Mouse (Mus musculus) liver, embryonic 13.5 days (tissue): ENCODE measurements around the gene Mien1. TPM values are rescaled to one million over a fixed set of nuclear protein-coding genes. Genes with fewer than 3 reads are reported as not detected.

Experiments used
- ATAC-seq: fragments of 200-750 bp; cut with Nextera tagmentation; 2 replicates; pipeline ENCODE4 v1.8.0; 2017; ENCODE audit warnings: low read depth, mild to moderate bottlenecking, moderate number of reproducible peaks, moderate library complexity
- DNase-seq: peaks from one replicate; pipeline ENCODE4 v3.0.0; 2022
- H3K27ac ChIP-seq: fragments of 300-500 bp; sonication (generic); 2 replicates; pipeline ENCODE4 v1.5.1; 2015; ENCODE audit warnings: moderate library complexity, mild to moderate bottlenecking, inconsistent platforms
- H3K27me3 ChIP-seq: fragments of 300-500 bp; sonication (generic); 2 replicates; pipeline ENCODE4 v1.6.1; 2015; ENCODE audit warnings: mild to moderate bottlenecking, inconsistent platforms
- H3K36me3 ChIP-seq: fragments of 300-500 bp; sonication (generic); 2 replicates; pipeline ENCODE4 v1.6.1; 2015; ENCODE audit warnings: mild to moderate bottlenecking, inconsistent platforms
- H3K4me1 ChIP-seq: fragments of 300-500 bp; sonication (generic); replicated peaks from 2 replicates; pipeline ENCODE4 v1.6.1; 2015; ENCODE audit warnings: inconsistent platforms
- H3K4me2 ChIP-seq: fragments of 300-500 bp; sonication (generic); 2 replicates; pipeline ENCODE4 v1.6.1; 2015; ENCODE audit warnings: inconsistent platforms, mild to moderate bottlenecking, moderate library complexity
- H3K4me3 ChIP-seq: fragments of 300-500 bp; sonication (generic); replicated peaks from 2 replicates; pipeline ENCODE4 v1.5.1; 2015; ENCODE audit warnings: mild to moderate bottlenecking, inconsistent platforms
- H3K9ac ChIP-seq: fragments of 300-500 bp; sonication (generic); 2 replicates; pipeline ENCODE4 v1.6.1; 2015; ENCODE audit warnings: mild to moderate bottlenecking, inconsistent platforms
- H3K9me3 ChIP-seq: fragments of 300-500 bp; sonication (generic); replicated peaks from 2 replicates; pipeline ENCODE4 v1.6.1; 2016; ENCODE audit warnings: inconsistent platforms
- WGBS: fragments of 180-500 bp; shearing (Covaris S2); methylation state at CpG from one replicate; pipeline ENCODE4 v1.1.7; 2015; ENCODE audit not compliant: insufficient replicate concordance; 5-methylcytosine and 5-hydroxymethylcytosine counted together
- polyA plus RNA-seq: library from polyadenylated mRNA; unstranded; fragments of >200 nt; fragmentation: Nextera tagmentation; extraction: Ambion mirVana; gene quantifications from 2 replicates; pipeline ENCODE4 v1.2.1, GENCODE M21; 2015

Gene Mien1
- polyA plus RNA-seq, 1 experiment from 2014 or later = 66.8 TPM

DNA sequence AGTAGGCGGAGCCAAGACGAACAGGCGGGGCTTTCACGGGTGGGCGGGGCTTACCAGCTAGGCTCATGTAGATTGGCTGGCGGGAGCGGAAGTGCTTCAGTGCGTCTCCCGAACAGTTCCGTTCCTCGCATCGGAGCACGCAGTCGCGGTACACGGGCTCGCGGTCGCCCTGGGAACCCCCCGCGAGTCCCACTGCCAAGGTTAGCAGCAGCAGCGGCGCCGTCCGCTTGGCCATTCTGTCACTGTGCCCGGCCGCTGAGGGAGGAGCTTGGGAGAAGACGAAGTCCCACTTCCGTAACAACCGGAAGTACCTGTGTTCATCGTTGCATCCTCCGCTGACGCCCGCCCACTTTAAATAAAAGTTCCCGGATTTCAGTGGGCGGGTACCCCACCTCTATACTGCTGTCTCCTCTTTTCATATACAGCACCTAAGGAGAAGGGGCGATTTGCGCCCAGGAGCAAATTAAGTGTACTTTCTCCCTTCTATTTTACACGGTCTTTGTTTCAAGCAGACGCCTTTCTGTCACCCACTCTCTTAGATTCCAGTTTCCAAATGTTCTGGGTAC is 38.5 kb downstream of the Mien1 start, which contains the start of gene Pgap3:
TSS of gene Pgap3 (minus strand) at position 330 of the 566 bp plus-strand sequence.
- Histone ChIP-seq H3K27ac (peak within 1 kb of the TSS; percentile 90), H3K9ac (peak within 1 kb of the TSS; percentile 79), H3K9me3 (no peaks in the 10 kb centered on the region), H3K4me3 (peak within 1 kb of the TSS; percentile 84), H3K4me1 (peaks cover 21% of the 10 kb centered on the region), H3K4me2 (peak within 1 kb of the TSS; percentile 79), H3K27me3 (peaks cover 9% of the 10 kb centered on the region; the same call in 1 of the 2 replicates), H3K36me3 (0 out of 2 replicates have a peak, but pooled peaks cover 2% of the 10 kb centered on the region)
- ATAC-seq (peak; percentile 80), DNase-seq (peak; percentile 75)
- under 1% methylated on average over 40 of the region's 40 CpGs for WGBS

- no peaks in the 10 kb centered on the region for H3K9me3 ChIP-seq
- no peak overlapping the region for H3K27ac ChIP-seq
- no peak overlapping the region for H3K9ac ChIP-seq
- ATAC-seq = no peak
- H3K4me1 ChIP-seq = peaks cover 44% of the 10 kb centered on the region
- H3K4me3 ChIP-seq = no peak overlapping the region
- 78% methylated on average over 7 of the region's 7 CpGs for WGBS
- no peak overlapping the region for H3K4me2 ChIP-seq
- no peak for DNase-seq
- H3K27me3 ChIP-seq = 0 out of 2 replicates have a peak, but pooled peaks cover 2% of the 10 kb centered on the region
- H3K36me3 ChIP-seq = 0 out of 2 replicates have a peak, but pooled peaks cover 2% of the 10 kb centered on the region
Measured at GRCm38 (mm10) chr11:98397946-98398345, 40.8 kb downstream of the Mien1 start.

GRCm38 (mm10) chr11:98395041-98395440 is 43.8 kb downstream of the Mien1 start:
- WGBS = 16% methylated on average over 4 of the region's 4 CpGs
- Histone ChIP-seq H3K4me3 (no peak overlapping the region), H3K27ac (peak overlapping the region; percentile 80), H3K9ac (peak overlapping the region; percentile 30; the same call in 1 of the 2 replicates), H3K4me2 (no peak overlapping the region), H3K36me3 (0 out of 2 replicates have a peak, but pooled peaks cover 2% of the 10 kb centered on the region), H3K27me3 (peaks cover 7% of the 10 kb centered on the region; the same call in 1 of the 2 replicates), H3K4me1 (peaks cover 52% of the 10 kb centered on the region), H3K9me3 (no peaks in the 10 kb centered on the region)
- DNase-seq (peak; percentile 34), ATAC-seq (peak; percentile 57)

DNA sequence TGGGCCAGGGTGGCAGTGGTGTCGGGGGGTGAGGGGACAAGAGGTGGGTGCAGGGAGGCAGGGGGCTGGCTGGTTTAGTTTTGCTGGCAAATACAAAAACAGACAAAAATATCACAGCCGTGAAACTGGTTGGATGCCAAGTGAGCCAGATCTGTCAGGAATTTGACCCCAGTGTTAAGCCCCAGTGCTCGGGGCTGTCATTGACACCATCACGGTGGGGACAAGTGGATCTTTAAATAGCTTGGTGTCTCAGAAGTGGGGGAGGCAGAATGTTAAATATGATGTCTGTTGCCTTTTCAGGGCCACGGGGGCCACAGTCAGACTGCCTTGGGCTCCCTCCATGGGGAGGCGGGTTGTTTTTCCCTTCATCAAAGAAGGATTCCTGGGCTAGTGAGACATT is 44.5 kb downstream of the Mien1 start:
- H3K36me3 ChIP-seq = 0 out of 2 replicates have a peak, but pooled peaks cover 2% of the 10 kb centered on the region
- H3K4me3 ChIP-seq = no peak overlapping the region
- DNase-seq (no peak), ATAC-seq (no peak)
- peaks cover 10% of the 10 kb centered on the region; the same call in 1 of the 2 replicates for H3K27me3 ChIP-seq
- H3K4me1 ChIP-seq = peaks cover 47% of the 10 kb centered on the region
- peak overlapping the region; percentile 80 for H3K27ac ChIP-seq
- H3K9ac ChIP-seq = no peak overlapping the region
- WGBS = 58% methylated on average over 6 of the region's 6 CpGs
- no peak overlapping the region for H3K4me2 ChIP-seq
- H3K9me3 ChIP-seq = no peaks in the 10 kb centered on the region

DNA sequence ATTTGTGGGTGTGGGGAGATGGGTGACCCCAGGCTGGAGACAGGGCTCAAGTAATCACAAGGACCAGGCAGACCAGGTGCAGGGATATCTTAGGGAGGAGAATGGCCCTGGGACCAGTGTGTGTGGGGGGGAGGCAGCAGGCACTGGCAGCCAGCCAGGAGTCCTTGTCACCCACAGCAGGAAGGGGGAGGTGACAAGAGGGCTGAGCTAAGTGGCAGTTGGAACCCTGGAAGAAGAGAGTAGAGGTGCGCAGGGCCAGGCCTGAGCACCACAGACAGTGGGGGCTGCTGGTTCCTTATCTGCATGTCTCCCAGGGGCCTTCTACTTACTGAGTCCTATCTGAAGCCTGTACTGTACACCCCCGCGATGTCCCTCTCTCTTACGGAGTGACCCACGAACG is 45.5 kb downstream of the Mien1 start:
- Histone ChIP-seq H3K9me3 (no peaks in the 10 kb centered on the region), H3K4me3 (0 out of 2 replicates have a peak overlapping the region, but pooled peaks have one; percentile 7), H3K27me3 (peaks cover 20% of the 10 kb centered on the region), H3K27ac (peak overlapping the region; percentile 80), H3K4me1 (peaks cover 50% of the 10 kb centered on the region), H3K9ac (peak overlapping the region; percentile 55), H3K36me3 (0 out of 2 replicates have a peak, but pooled peaks cover 2% of the 10 kb centered on the region), H3K4me2 (peak overlapping the region; percentile 57)
- 10% methylated on average over 6 of the region's 6 CpGs for WGBS
- ATAC-seq = peak; percentile 76
- DNase-seq = peak; percentile 60

GRCm38 (mm10) chr11:98392645-98393044 is 46.1 kb downstream of the Mien1 start:
- Histone ChIP-seq H3K9ac (peak overlapping the region; percentile 55), H3K36me3 (0 out of 2 replicates have a peak, but pooled peaks cover 2% of the 10 kb centered on the region), H3K4me2 (peak overlapping the region; percentile 57), H3K9me3 (no peaks in the 10 kb centered on the region), H3K27me3 (peaks cover 27% of the 10 kb centered on the region), H3K4me3 (0 out of 2 replicates have a peak overlapping the region, but pooled peaks have one; percentile 7), H3K27ac (peak overlapping the region; percentile 80), H3K4me1 (peaks cover 50% of the 10 kb centered on the region)
- 18% methylated on average over 4 of the region's 4 CpGs for WGBS
- DNase-seq (peak; percentile 63), ATAC-seq (peak; percentile 82)

DNA sequence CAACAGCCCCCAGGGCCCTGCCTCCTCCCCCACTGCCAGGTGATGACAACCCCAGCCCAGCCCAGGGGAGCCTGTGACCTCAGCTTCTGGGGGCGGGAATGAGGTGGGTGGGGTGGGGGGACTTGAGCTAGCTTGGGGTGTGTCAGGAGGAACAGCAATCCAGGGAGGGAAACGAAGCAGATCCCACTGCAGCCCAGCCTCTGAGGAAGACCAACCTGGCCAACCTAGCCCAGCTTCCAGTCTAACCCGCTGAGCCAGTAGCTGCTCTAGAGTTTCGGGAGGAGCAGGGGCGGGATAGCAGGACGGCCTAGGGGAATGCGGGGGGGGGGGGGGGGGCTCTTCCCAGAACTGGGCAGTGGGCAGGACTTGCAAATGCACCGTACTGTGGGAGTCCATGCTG is 46.8 kb downstream of the Mien1 start:
- H3K9me3 ChIP-seq = no peaks in the 10 kb centered on the region
- no peak overlapping the region for H3K4me3 ChIP-seq
- ATAC-seq (no peak), DNase-seq (no peak)
- peaks cover 33% of the 10 kb centered on the region for H3K27me3 ChIP-seq
- H3K27ac ChIP-seq = peak overlapping the region; percentile 80; the same call in 1 of the 2 replicates
- WGBS = 31% methylated on average over 8 of the region's 8 CpGs
- peak overlapping the region; percentile 39; the same call in 1 of the 2 replicates for H3K9ac ChIP-seq
- peak overlapping the region; percentile 57; the same call in 1 of the 2 replicates for H3K4me2 ChIP-seq
- peaks cover 50% of the 10 kb centered on the region for H3K4me1 ChIP-seq
- H3K36me3 ChIP-seq = no peaks in the 10 kb centered on the region

DNA sequence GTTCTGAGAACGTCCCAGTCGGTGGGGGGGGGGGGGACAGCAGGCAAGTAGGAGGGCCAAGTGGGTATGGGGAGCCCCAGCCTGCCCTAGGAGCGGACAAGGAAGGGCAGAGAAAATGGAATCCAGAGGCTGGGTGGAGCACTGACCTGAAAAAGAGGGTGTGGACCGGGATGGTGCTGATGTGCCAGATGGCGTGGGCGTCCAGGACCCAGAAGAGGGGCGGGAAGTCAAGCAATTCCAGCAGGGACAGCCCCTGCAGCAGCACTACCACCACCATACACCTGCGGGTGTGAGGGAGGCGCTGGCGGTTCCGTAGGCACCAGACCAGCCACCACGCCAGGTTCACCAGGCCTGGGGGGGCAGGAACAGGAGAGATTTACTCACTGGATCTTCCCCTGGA is 48.6 kb downstream of the Mien1 start:
- Histone ChIP-seq H3K27me3 (peaks cover 52% of the 10 kb centered on the region), H3K36me3 (no peaks in the 10 kb centered on the region), H3K4me3 (no peak overlapping the region), H3K27ac (no peak overlapping the region), H3K4me2 (no peak overlapping the region), H3K9ac (no peak overlapping the region), H3K9me3 (no peaks in the 10 kb centered on the region), H3K4me1 (peaks cover 44% of the 10 kb centered on the region)
- WGBS = 72% methylated on average over 12 of the region's 12 CpGs
- ATAC-seq (no peak), DNase-seq (no peak)

GRCm38 (mm10) chr11:98389221-98389780 is 49.5 kb downstream of the Mien1 start:
- 18% methylated on average over 9 of the region's 9 CpGs for WGBS
- DNase-seq (peak; percentile 24), ATAC-seq (no peak)
- peaks cover 36% of the 10 kb centered on the region for H3K4me1 ChIP-seq
- H3K27me3 ChIP-seq = peaks cover 60% of the 10 kb centered on the region
- H3K27ac ChIP-seq = no peak overlapping the region
- no peak overlapping the region for H3K4me2 ChIP-seq
- no peak overlapping the region for H3K4me3 ChIP-seq
- no peaks in the 10 kb centered on the region for H3K36me3 ChIP-seq
- no peaks in the 10 kb centered on the region for H3K9me3 ChIP-seq
- H3K9ac ChIP-seq = no peak overlapping the region

GRCm38 (mm10) chr11:98388282-98388681 is 50.5 kb downstream of the Mien1 start:
- Histone ChIP-seq H3K4me2 (no peak overlapping the region), H3K4me3 (no peak overlapping the region), H3K4me1 (peaks cover 26% of the 10 kb centered on the region), H3K27ac (no peak overlapping the region), H3K9me3 (no peaks in the 10 kb centered on the region), H3K36me3 (no peaks in the 10 kb centered on the region), H3K9ac (no peak overlapping the region), H3K27me3 (peaks cover 70% of the 10 kb centered on the region)
- DNase-seq = no peak
- ATAC-seq = no peak
- 68% methylated on average over 10 of the region's 10 CpGs for WGBS
